Mouse (Mus musculus) heart, embryonic 14.5 days (tissue): ENCODE results near the gene Atg7. TPM values are rescaled to one million over a fixed set of nuclear protein-coding genes. Genes with fewer than 3 reads are reported as not detected.
A peak's percentile ranks its signal among the peaks of the same experiment; 100 is the strongest.

Experiments
- ATAC-seq: fragments of 200-750 bp; cut with Nextera tagmentation; 2 replicates; pipeline ENCODE4 v1.8.0; 2017; ENCODE audit warnings: low read depth, moderate TSS enrichment; ENCODE audit not compliant: insufficient number of reproducible peaks, insufficient read depth, low FRiP score
- H3K27ac ChIP-seq, 2 experiments: fragments of 200-500 bp in 1 of 2; fragments of 300-500 bp in 1 of 2; sonication (generic) in 1 of 2; replicated peaks in 1 of 2; 2 replicates each; pipeline ENCODE4 v1.5.1; 2012 to 2014; ENCODE audit warnings: low read depth in 2 of 2, low read length in 2 of 2, control low read depth in 1 of 2, mild to moderate bottlenecking in 1 of 2, mixed read lengths in 1 of 2; ENCODE audit not compliant: control insufficient read depth in 1 of 2, insufficient read depth in 1 of 2
- H3K27me3 ChIP-seq: fragments of 300-500 bp; sonication (generic); 2 replicates; pipeline ENCODE4 v1.6.1; 2014; ENCODE audit warnings: mild to moderate bottlenecking, low read length, control low read depth; ENCODE audit not compliant: control insufficient read depth, insufficient read depth
- H3K36me3 ChIP-seq: fragments of 300-500 bp; sonication (generic); 2 replicates; pipeline ENCODE4 v1.6.1; 2014; ENCODE audit warnings: mild to moderate bottlenecking, control low read depth, low read length, mixed read lengths; ENCODE audit not compliant: control insufficient read depth, insufficient read depth
- H3K4me1 ChIP-seq, 2 experiments: fragments of 200-500 bp in 1 of 2; fragments of 300-500 bp in 1 of 2; sonication (generic) in 1 of 2; 2 replicates each; pipeline ENCODE4 v1.6.1; 2012 to 2014; ENCODE audit warnings: low read length in 2 of 2, control low read depth in 1 of 2, mixed read lengths in 1 of 2; ENCODE audit not compliant: control insufficient read depth in 2 of 2, insufficient read depth in 2 of 2
- H3K4me2 ChIP-seq: fragments of 300-500 bp; sonication (generic); 2 replicates; pipeline ENCODE4 v1.6.1; 2014; ENCODE audit warnings: mild to moderate bottlenecking, low read length
- H3K4me3 ChIP-seq, 2 experiments: fragments of 200-500 bp in 1 of 2; fragments of 300-500 bp in 1 of 2; sonication (generic) in 1 of 2; 2 replicates each; pipeline ENCODE4 v1.5.1; 2012 to 2014; ENCODE audit warnings: low read length in 2 of 2, mild to moderate bottlenecking in 2 of 2, control low read depth in 1 of 2, low read depth in 1 of 2, moderate library complexity in 1 of 2; ENCODE audit not compliant: control insufficient read depth in 1 of 2, insufficient read depth in 1 of 2
- H3K9ac ChIP-seq: fragments of 300-500 bp; sonication (generic); 2 replicates; pipeline ENCODE4 v1.6.1; 2014; ENCODE audit warnings: mild to moderate bottlenecking, low read length
- H3K9me3 ChIP-seq: fragments of 300-500 bp; sonication (generic); 2 replicates; pipeline ENCODE4 v1.6.1; 2016; ENCODE audit warnings: low read length, control low read depth; ENCODE audit not compliant: control insufficient read depth
- WGBS: fragments of 180-500 bp; shearing (Covaris S2); extraction: QIAGEN DNeasy Blood & Tissue Kit; methylation state at CpG from one replicate; pipeline ENCODE4 v1.1.7; 2014; 5-methylcytosine and 5-hydroxymethylcytosine counted together
- polyA plus RNA-seq: library from polyadenylated mRNA; unstranded; fragments of >200 nt; fragmentation: Nextera tagmentation; extraction: Ambion mirVana; gene quantifications from 2 replicates; pipeline ENCODE4 v1.2.1, GENCODE M21; 2014

Gene Atg7
- polyA plus RNA-seq, 1 experiment from 2014 or later = 18.1 TPM

DNA sequence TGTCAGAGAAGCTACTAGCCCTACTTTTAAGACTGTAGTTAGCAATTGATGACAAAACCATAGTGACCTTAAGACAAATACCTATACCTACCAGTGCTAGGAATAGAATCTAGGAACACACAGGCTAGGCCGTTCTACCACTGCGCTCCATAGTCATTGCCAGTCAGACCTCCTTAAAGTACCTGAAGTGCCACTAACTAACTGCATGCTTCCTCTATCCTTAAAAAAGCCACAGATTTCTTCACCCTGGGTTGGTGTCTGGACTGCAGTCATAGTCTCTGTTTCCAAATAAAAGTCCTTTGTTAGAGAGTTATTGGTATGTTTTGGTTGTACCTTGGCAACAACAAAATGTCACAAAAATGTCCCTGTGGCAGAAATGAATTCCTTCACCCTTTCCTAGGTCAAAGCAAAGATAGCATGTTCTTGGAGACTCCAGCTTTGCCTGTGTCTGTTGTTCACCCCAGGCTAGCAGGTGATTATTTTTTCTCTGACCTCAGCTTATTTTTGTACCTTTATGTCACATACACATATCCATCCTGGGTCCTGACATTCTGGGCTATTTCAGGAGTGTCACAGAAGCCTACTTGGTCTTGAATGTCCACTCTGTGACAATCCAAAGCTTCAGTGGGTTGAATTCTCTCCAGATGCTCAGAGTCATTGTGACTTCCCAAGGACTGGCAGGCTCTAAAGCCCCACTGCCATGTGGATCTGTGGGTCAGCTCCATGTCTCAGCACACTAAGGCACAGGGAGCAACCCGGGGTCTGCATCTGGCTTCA is 165.9 kb downstream of the Atg7 start:
- Histone ChIP-seq H3K9ac (no peak overlapping the region), H3K4me2 (no peak overlapping the region), H3K4me1 (peaks cover 2 to 8% of the 10 kb centered on the region in 2 experiments; a peak in 3 of 4 replicates), H3K4me3 (no peak overlapping the region), H3K27ac (no peak overlapping the region), H3K27me3 (no peaks in the 10 kb centered on the region), H3K9me3 (no peaks in the 10 kb centered on the region), H3K36me3 (no peaks in the 10 kb centered on the region)
- no peak for ATAC-seq
- WGBS = 69% methylated on average over 3 of the region's 3 CpGs

DNA sequence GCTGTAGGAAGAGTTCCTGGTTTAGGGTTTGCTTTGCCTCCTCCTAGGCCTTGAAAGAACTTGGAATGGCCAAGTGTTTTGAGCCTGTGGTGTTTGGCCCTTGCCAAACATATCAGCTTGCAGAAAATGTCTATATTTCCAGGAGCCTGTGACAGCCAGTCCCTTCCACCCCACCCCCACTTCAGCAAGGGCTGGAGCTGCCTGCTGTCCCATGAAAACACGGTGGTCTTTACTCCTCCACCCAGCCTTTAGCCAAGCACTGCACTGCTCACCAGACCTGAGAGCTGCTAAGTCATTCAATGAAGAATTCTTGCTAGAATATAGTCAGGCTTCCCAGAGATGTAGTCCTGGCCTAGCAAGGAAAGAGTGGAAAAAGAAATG is 166.5 kb downstream of the Atg7 start:
- H3K4me1 ChIP-seq = peaks cover 4 to 14% of the 10 kb centered on the region in 2 experiments; a peak in 3 of 4 replicates
- H3K4me2 ChIP-seq = no peak overlapping the region
- H3K4me3 ChIP-seq = no peak overlapping the region
- no peak for ATAC-seq
- no peak overlapping the region for H3K9ac ChIP-seq
- WGBS = 52% methylated on average over 1 of the region's 1 CpGs
- H3K27ac ChIP-seq = no peak overlapping the region
- no peaks in the 10 kb centered on the region for H3K9me3 ChIP-seq
- no peaks in the 10 kb centered on the region for H3K36me3 ChIP-seq
- H3K27me3 ChIP-seq = no peaks in the 10 kb centered on the region

DNA sequence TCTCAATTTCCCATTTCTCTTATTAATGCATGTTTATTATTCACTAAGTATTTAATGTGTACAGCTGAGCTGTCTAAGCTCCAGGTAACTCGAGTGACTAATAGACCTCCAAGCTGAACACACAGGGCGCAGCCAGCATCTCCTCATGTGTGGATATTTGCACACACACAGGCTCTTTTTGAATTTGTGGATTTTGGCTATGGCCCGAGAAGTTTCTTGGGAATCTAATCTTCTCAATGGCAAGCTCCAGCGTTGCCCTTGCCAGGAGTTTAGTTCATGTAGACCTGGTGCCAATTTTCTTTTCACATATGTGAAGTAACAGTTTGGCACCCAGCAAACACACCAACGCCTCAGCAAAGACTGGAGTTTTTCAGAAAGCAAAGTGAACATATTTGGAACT is 169.4 kb downstream of the Atg7 start:
- WGBS = 69% methylated on average over 5 of the region's 5 CpGs

DNA sequence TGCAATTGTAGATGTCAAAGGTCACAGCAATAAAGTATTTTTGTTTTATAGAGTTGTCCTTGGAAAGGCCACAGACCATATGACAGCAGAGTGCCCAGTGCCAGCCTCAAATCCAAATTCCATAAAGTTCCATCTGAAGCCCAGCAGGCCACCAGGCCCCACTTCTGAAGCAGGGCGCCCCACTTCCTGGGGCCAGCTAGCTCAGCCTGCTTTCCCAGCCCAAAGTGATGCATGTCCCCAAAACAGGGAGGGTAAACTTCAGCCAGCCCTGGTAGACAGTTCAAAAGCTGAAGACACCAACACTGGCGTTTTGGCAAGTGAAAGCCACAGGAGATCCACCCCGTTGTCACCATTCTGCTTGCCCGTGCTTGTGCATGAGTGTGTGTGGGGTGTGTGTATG is 169.9 kb downstream of the Atg7 start:
- Histone ChIP-seq H3K27ac (no peak overlapping the region; a peak in 1 of 4 replicates), H3K4me2 (no peak overlapping the region), H3K4me1 (peaks cover 10 to 19% of the 10 kb centered on the region in 2 experiments), H3K4me3 (no peak overlapping the region), H3K9me3 (no peaks in the 10 kb centered on the region), H3K9ac (no peak overlapping the region), H3K36me3 (no peaks in the 10 kb centered on the region), H3K27me3 (no peaks in the 10 kb centered on the region)
- 86% methylated on average over 4 of the region's 4 CpGs for WGBS
- no peak for ATAC-seq

More for the DNA sequence above, 169.4 kb downstream of the Atg7 start:
- no peak overlapping the region for H3K4me2 ChIP-seq
- no peak overlapping the region for H3K27ac ChIP-seq
- ATAC-seq = no peak; the same call in 1 of the 2 replicates
- H3K9me3 ChIP-seq = no peaks in the 10 kb centered on the region
- H3K4me1 ChIP-seq = peaks cover 7 to 14% of the 10 kb centered on the region in 2 experiments; a peak in 3 of 4 replicates
- H3K4me3 ChIP-seq = no peak overlapping the region
- no peak overlapping the region for H3K9ac ChIP-seq
- no peaks in the 10 kb centered on the region for H3K27me3 ChIP-seq
- H3K36me3 ChIP-seq = no peaks in the 10 kb centered on the region

DNA sequence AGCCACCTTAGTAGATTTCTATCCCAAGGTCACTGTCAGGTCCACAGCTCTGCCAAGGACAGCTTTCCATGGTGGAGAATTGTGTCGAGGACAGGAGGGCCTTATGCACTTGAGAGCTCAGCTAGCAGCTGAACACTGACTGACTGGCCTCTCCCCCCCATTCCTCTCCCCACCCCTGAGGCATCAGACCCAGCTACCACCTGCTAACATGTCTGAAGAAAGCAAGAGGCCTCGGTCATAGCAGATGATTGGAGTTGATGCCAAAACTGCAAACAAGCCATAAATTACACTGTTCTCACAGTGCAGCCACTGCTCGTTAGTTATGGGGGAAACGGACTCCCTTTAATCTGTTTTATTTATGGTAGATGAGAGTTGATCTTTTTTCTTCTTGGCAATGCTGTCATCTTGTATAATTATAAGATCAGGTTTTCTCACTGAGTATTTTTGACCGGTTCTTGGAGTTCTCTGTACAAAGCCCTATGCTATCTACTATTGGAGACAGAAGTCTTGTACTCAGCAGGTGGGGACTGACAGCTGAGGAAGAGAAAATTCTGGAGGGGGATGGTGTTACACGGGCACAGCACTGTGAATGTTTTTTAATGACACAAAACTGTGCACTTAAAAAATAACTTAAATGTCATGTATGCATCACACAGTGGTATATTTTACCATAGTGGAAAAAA is 171.4 kb downstream of the Atg7 start:
- Histone ChIP-seq H3K36me3 (no peaks in the 10 kb centered on the region), H3K27ac (no peak overlapping the region), H3K9ac (no peak overlapping the region), H3K4me3 (no peak overlapping the region), H3K9me3 (no peaks in the 10 kb centered on the region), H3K4me2 (no peak overlapping the region), H3K4me1 (peaks cover 14 to 25% of the 10 kb centered on the region in 2 experiments), H3K27me3 (no peaks in the 10 kb centered on the region)
- 72% methylated on average over 6 of the region's 6 CpGs for WGBS
- no peak for ATAC-seq

DNA sequence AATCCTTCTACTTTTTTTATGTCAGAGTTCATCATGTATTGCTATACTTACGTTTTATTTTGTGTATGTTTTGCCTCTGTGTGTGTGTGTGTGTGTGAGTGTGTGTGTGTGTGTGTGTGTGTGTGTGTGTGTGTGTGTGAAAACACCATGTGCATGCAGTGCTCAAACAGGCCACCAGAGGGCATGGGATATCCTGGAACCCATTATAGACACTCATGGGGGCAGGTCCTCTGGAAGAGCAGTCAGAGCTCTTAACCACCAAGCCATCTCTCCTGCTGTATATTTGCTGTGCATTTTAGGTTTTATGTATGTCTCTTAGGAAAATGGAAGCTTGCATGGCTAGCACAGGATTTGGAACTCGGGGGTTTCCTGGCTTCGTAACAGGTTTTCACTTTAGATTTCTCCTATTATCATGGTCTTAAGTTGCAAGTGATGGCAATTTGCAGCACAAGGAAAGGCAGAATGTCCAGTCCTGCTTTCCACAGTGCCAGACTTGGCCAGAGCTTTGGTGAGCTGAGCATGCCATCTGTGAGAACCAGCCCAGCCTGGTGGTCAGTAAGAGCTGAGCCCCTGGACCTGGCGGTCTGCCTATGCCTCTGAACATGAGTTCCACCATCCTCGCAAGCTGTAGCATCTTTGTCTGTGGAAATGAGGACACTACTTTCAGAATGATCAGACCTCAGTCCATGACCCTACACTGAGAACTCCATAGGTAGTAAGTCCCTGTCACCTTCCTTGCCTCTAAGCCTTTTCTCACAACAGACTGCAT is 172.2 kb downstream of the Atg7 start:
- H3K9ac ChIP-seq = no peak overlapping the region
- no peaks in the 10 kb centered on the region for H3K9me3 ChIP-seq
- ATAC-seq = no peak
- H3K27ac ChIP-seq = no peak overlapping the region
- peaks cover 17 to 28% of the 10 kb centered on the region in 2 experiments for H3K4me1 ChIP-seq
- no peaks in the 10 kb centered on the region for H3K36me3 ChIP-seq
- no peak overlapping the region for H3K4me2 ChIP-seq
- WGBS = 92% methylated on average over 5 of the region's 5 CpGs
- H3K4me3 ChIP-seq = no peak overlapping the region
- no peaks in the 10 kb centered on the region for H3K27me3 ChIP-seq

DNA sequence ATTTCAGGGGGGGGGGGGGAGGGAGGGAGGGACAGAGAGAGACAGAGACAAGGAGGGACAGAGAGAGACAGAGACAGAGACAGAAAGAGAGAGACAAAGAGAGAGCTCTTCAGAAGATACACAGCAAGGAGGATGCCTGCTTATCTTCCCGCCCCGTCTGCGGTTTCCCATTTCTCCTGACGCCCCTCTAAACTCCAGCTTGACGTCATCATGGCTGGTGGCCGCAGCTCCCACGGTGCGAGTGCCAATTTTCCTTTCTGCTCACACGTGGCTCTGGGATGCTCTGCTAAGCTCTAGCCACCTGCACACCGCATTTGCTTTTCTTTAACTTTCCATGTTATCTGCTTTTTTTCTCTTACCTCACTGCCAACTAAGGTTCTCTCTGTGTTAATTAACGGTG is 175.1 kb downstream of the Atg7 start:
- WGBS = 26% methylated on average over 11 of the region's 11 CpGs
- H3K4me2 ChIP-seq = peak overlapping the region; percentile 1; the same call in 1 of the 2 replicates
- H3K9me3 ChIP-seq = peaks cover 4% of the 10 kb centered on the region
- 0 out of 2 replicates have a peak overlapping the region, but pooled peaks have one; percentile 3 for H3K9ac ChIP-seq
- no peak overlapping the region for H3K4me3 ChIP-seq
- H3K27me3 ChIP-seq = no peaks in the 10 kb centered on the region
- H3K4me1 ChIP-seq = peaks cover 34 to 49% of the 10 kb centered on the region in 2 experiments
- ATAC-seq = no peak
- H3K27ac ChIP-seq = peak overlapping the region; percentile 77 to 83
- H3K36me3 ChIP-seq = no peaks in the 10 kb centered on the region
